Mouse (Mus musculus) MEL (cell line): ENCODE data around the gene Gale. TPM values are rescaled to one million over a fixed set of nuclear protein-coding genes. Genes with fewer than 3 reads are reported as not detected.

Experiments
- DNase-seq: peaks from one replicate; pipeline ENCODE4 v3.0.0; 2011; ENCODE audit warnings: low read depth, low spot score
- H3K27ac ChIP-seq: 2 replicates; pipeline ENCODE4 v1.5.1; 2012; ENCODE audit warnings: low read depth, mild to moderate bottlenecking, control low read depth, low read length, moderate library complexity; ENCODE audit not compliant: control insufficient read depth
- H3K27me3 ChIP-seq, 2 experiments: fragments of 150-350 bp in 1 of 2; sonication (generic) in 1 of 2; 2 replicates each; pipeline ENCODE4 v1.6.1; 2012; ENCODE audit warnings: low read length in 2 of 2, mild to moderate bottlenecking in 2 of 2, improper control_type of control experiment in 1 of 2, moderate library complexity in 1 of 2; ENCODE audit not compliant: insufficient read depth in 2 of 2, control insufficient read depth in 1 of 2
- H3K36me3 ChIP-seq, 2 experiments: 2 replicates each; pipeline ENCODE4 v1.6.1; 2012 to 2014; ENCODE audit warnings: low read length in 2 of 2, improper control_type of control experiment in 1 of 2, inconsistent platforms in 1 of 2, mild to moderate bottlenecking in 1 of 2; ENCODE audit not compliant: insufficient read depth in 2 of 2, control insufficient read depth in 1 of 2
- H3K4me1 ChIP-seq, 2 experiments: fragments of 150-350 bp in 1 of 2; sonication (generic) in 1 of 2; 2 replicates each; pipeline ENCODE4 v1.6.1; 2012; ENCODE audit warnings: low read length in 2 of 2, improper control_type of control experiment in 1 of 2, mild to moderate bottlenecking in 1 of 2; ENCODE audit not compliant: insufficient read depth in 2 of 2, control insufficient read depth in 1 of 2
- H3K4me3 ChIP-seq, 2 experiments: fragments of 150-350 bp in 1 of 2; sonication (generic) in 1 of 2; 2 replicates each; pipeline ENCODE4 v1.5.1; 2012; ENCODE audit warnings: low read depth in 2 of 2, low read length in 2 of 2, mild to moderate bottlenecking in 2 of 2, moderate library complexity in 2 of 2, control low read depth in 1 of 2, improper control_type of control experiment in 1 of 2; ENCODE audit not compliant: control insufficient read depth in 1 of 2, insufficient read depth in 1 of 2
- H3K79me2 ChIP-seq: 2 replicates; pipeline ENCODE4 v1.6.1; 2012; ENCODE audit warnings: mild to moderate bottlenecking, low read length, moderate library complexity; ENCODE audit not compliant: control insufficient read depth, poor library complexity, insufficient read depth
- H3K9ac ChIP-seq: 2 replicates; pipeline ENCODE4 v1.6.1; 2012; ENCODE audit warnings: low read depth, mild to moderate bottlenecking, control low read depth, low read length, moderate library complexity; ENCODE audit not compliant: control insufficient read depth, poor library complexity, severe bottlenecking
- H3K9me3 ChIP-seq: fragments of 150-350 bp; sonication (generic); replicated peaks from 2 replicates; pipeline ENCODE4 v1.6.1; 2012; ENCODE audit warnings: mild to moderate bottlenecking, low read length, improper control_type of control experiment, moderate library complexity; ENCODE audit not compliant: insufficient read depth
- CTCF ChIP-seq, 3 experiments: IDR thresholded peaks in 2 of 3; conservative IDR thresholded peaks in 1 of 3; 2 replicates each; pipeline ENCODE4 v1.5.1; 2011 to 2012; ENCODE audit warnings: low read length in 3 of 3, low read depth in 2 of 3, mild to moderate bottlenecking in 2 of 3, improper control_type of control experiment in 1 of 3, inconsistent platforms in 1 of 3, mixed read lengths in 1 of 3, moderate library complexity in 1 of 3; ENCODE audit not compliant: control insufficient read depth in 1 of 3, insufficient read depth in 1 of 3, poor library complexity in 1 of 3, severe bottlenecking in 1 of 3
- ELF1 ChIP-seq: IDR thresholded peaks from 2 replicates; pipeline ENCODE4 v1.6.1; 2014; ENCODE audit warnings: low read depth, mild to moderate bottlenecking, inconsistent platforms, low read length, improper control_type of control experiment, moderate library complexity
- EP300 ChIP-seq, 2 experiments: IDR thresholded peaks; 2 replicates each; pipeline ENCODE4 v1.6.1; 2011; ENCODE audit warnings: improper control_type of control experiment in 2 of 2, low read length in 2 of 2, low read depth in 1 of 2, mild to moderate bottlenecking in 1 of 2
- ETS1 ChIP-seq: IDR thresholded peaks from 2 replicates; pipeline ENCODE4 v1.6.1; 2012; ENCODE audit warnings: low read depth, mild to moderate bottlenecking, inconsistent platforms, low read length, improper control_type of control experiment, moderate library complexity
- MAX ChIP-seq: IDR thresholded peaks from 2 replicates; pipeline ENCODE4 v1.6.1; 2011; ENCODE audit warnings: low read length, improper control_type of control experiment
- MXI1 ChIP-seq: IDR thresholded peaks from 2 replicates; pipeline ENCODE4 v1.6.1; 2011; ENCODE audit warnings: mild to moderate bottlenecking, low read depth, low read length, improper control_type of control experiment
- MYB ChIP-seq: IDR thresholded peaks from 2 replicates; pipeline ENCODE4 v1.6.1; 2011; ENCODE audit warnings: mild to moderate bottlenecking, low read depth, low read length, improper control_type of control experiment
- MYC ChIP-seq: IDR thresholded peaks from 2 replicates; pipeline ENCODE4 v1.6.1; 2011; ENCODE audit warnings: low read depth, mild to moderate bottlenecking, low read length, improper control_type of control experiment, moderate library complexity
- POLR2AphosphoS5 ChIP-seq: IDR thresholded peaks from 2 replicates; pipeline ENCODE4 v1.6.1; 2012; ENCODE audit warnings: low read depth, borderline replicate concordance, mild to moderate bottlenecking, inconsistent platforms, low read length, moderate library complexity, mixed read lengths
- RAD21 ChIP-seq: IDR thresholded peaks from 2 replicates; pipeline ENCODE4 v1.6.1; 2011; ENCODE audit warnings: mild to moderate bottlenecking, low read depth, low read length, improper control_type of control experiment
- SIN3A ChIP-seq: IDR thresholded peaks from 2 replicates; pipeline ENCODE4 v1.6.1; 2012; ENCODE audit warnings: low read length, improper control_type of control experiment, inconsistent platforms
- SMC3 ChIP-seq: IDR thresholded peaks from 2 replicates; pipeline ENCODE4 v1.6.1; 2011; ENCODE audit warnings: low read depth, low read length, improper control_type of control experiment
- UBTF ChIP-seq: IDR thresholded peaks from 2 replicates; pipeline ENCODE4 v1.6.1; 2012; ENCODE audit warnings: low read depth, mild to moderate bottlenecking, inconsistent platforms, low read length, improper control_type of control experiment, moderate library complexity, borderline replicate concordance; ENCODE audit not compliant: insufficient read depth
- USF1 ChIP-seq: IDR thresholded peaks from 2 replicates; pipeline ENCODE4 v1.6.1; 2014; ENCODE audit warnings: low read depth, mild to moderate bottlenecking, inconsistent platforms, low read length, improper control_type of control experiment, moderate library complexity
- USF2 ChIP-seq, 2 experiments: IDR thresholded peaks; 2 replicates each; pipeline ENCODE4 v1.6.1; 2011 to 2012; ENCODE audit warnings: improper control_type of control experiment in 2 of 2, low read length in 2 of 2, borderline replicate concordance in 1 of 2, inconsistent platforms in 1 of 2, low read depth in 1 of 2, mild to moderate bottlenecking in 1 of 2; ENCODE audit not compliant: insufficient read depth in 1 of 2
- ZKSCAN1 ChIP-seq: IDR thresholded peaks from 2 replicates; pipeline ENCODE4 v1.6.1; 2012; ENCODE audit warnings: low read depth, mild to moderate bottlenecking, inconsistent platforms, low read length, improper control_type of control experiment, moderate library complexity
- polyA plus RNA-seq, 2 experiments: library from polyadenylated mRNA; stranded (reverse) in 1 of 2; unstranded in 1 of 2; fragments of >175 nt in 1 of 2; fragments of >200 nt in 1 of 2; gene quantifications; 2 replicates each; pipeline versions ENCODE4 v1.2.1 to v1.2.4; 2012; ENCODE audit warnings: low replicate concordance in 2 of 2, low read depth in 1 of 2; ENCODE audit not compliant: insufficient read length in 2 of 2, insufficient read depth in 1 of 2, missing spikeins in 1 of 2
- total RNA-seq: library from RNA; depleted of rRNA; stranded (reverse); fragments of 300-350 nt; gene quantifications from 2 replicates; pipeline ENCODE4 v1.2.3, GENCODE M21; 2012

Gale gene
- total and polyA plus RNA-seq, 3 experiments = 24.5 to 31.2 TPM; not detected in 1

DNA sequence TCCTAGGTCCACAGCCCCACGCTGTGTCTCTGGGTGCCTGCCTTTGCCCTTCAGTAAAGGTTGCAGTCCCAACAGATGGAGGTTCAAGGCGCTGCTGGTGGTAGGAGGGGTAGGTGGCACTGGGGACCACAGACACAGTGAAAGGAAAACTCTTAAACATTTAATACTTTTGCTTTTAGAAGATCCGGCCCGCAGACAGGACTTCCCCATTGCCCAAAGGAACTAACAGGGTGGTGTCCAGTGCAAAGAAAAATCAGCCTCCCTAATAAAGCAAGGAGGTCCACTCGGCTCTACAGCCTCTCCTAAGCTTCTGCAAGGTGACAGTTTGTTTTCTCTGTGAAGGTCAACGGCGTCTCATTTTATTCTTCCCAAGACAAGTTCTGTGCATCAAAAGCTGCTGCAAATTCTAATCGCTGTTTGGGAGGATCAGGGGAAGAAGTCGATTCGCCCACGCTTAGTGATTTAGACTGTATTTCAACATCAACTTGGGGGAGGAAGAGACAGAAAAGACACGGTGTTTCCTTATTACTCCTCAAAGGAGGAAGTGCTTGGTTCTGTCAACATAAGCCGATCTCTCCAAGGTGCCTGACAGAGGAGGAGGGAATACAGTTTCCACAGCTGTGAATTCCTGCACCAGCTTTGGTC lies 44.8 kb upstream of the Gale start:
- Histone ChIP-seq H3K27me3 (no peaks in the 10 kb centered on the region), H3K9me3 (no peaks in the 10 kb centered on the region), H3K36me3 (peaks cover 0 to 23% of the 10 kb centered on the region in 2 experiments; a peak in 2 of 4 replicates), H3K4me1 (peaks cover 6 to 31% of the 10 kb centered on the region in 2 experiments), H3K9ac (peak overlapping the region; percentile 52), H3K79me2 (peaks cover 13% of the 10 kb centered on the region), H3K4me3 (peak overlapping the region; percentile 34 to 46), H3K27ac (peak overlapping the region; percentile 90)
- no peak for TF ChIP-seq RAD21
- peak; percentile 71; the same call in 1 of the 2 replicates for TF ChIP-seq ELF1
- peak; percentile 48; the same call in 1 of the 2 replicates for TF ChIP-seq MYC
- TF ChIP-seq SIN3A = peak; percentile 84
- TF ChIP-seq EP300 (IDR thresholded peaks at IDR 0.05; ENCODE audit: low read depth in 1 of 2, low read length in 2 of 2) = peak; percentile 66 to 67
- no peak for TF ChIP-seq MYB
- no peak for TF ChIP-seq SMC3
- TF ChIP-seq ZKSCAN1 = no peak
- peak; percentile 84 for DNase-seq

GRCm38 (mm10) chr4:135919280-135919639 lies 44.3 kb upstream of the Gale start:
- no peaks in the 10 kb centered on the region for H3K27me3 ChIP-seq
- H3K9me3 ChIP-seq = no peaks in the 10 kb centered on the region
- peaks cover 3 to 26% of the 10 kb centered on the region in 2 experiments for H3K4me1 ChIP-seq
- peak overlapping the region; percentile 52 for H3K9ac ChIP-seq
- H3K79me2 ChIP-seq = peaks cover 11% of the 10 kb centered on the region
- TF ChIP-seq UBTF (no peak), MAX (peak; percentile 70), ETS1 (0 out of 2 replicates have a peak, but pooled peaks have one; percentile 9), SIN3A (peak; percentile 7; the same call in 1 of the 2 replicates), USF2 (IDR thresholded peaks at IDR 0.05; ENCODE audit: borderline replicate concordance in 1 of 2, insufficient read depth in 1 of 2, low read depth in 1 of 2, low read length in 2 of 2) (0 out of 4 replicates have a peak, but pooled peaks of 1 of the 2 experiments have one; percentile 33), MXI1 (peak; percentile 79; the same call in 1 of the 2 replicates), MYC (0 out of 2 replicates have a peak, but pooled peaks have one; percentile 9), CTCF (IDR thresholded peaks at IDR 0.05 in 2 of 3, conservative IDR thresholded peaks at IDR 0.05 in 1 of 3; ENCODE audit: control insufficient read depth in 1 of 3, insufficient read depth in 1 of 3, low read depth in 2 of 3, low read length in 3 of 3, poor library complexity in 1 of 3, severe bottlenecking in 1 of 3) (no peak), POLR2AphosphoS5 (no peak), USF1 (peak; percentile 85)
- peak overlapping the region; percentile 90 for H3K27ac ChIP-seq
- H3K4me3 ChIP-seq = peak overlapping the region; percentile 34 to 46
- DNase-seq = no peak
- H3K36me3 ChIP-seq = peaks cover 0 to 20% of the 10 kb centered on the region in 2 experiments; a peak in 2 of 4 replicates
